Mouse (Mus musculus) brain, embryonic 18.5 days (tissue): ENCODE measurements around the gene Hip1r.

ENCODE experiments used
- DNase-seq: peaks from one replicate; pipeline ENCODE4 v3.0.0-alpha.2; 2012; ENCODE audit warnings: low read depth, low spot score

Gene Hip1r

DNA sequence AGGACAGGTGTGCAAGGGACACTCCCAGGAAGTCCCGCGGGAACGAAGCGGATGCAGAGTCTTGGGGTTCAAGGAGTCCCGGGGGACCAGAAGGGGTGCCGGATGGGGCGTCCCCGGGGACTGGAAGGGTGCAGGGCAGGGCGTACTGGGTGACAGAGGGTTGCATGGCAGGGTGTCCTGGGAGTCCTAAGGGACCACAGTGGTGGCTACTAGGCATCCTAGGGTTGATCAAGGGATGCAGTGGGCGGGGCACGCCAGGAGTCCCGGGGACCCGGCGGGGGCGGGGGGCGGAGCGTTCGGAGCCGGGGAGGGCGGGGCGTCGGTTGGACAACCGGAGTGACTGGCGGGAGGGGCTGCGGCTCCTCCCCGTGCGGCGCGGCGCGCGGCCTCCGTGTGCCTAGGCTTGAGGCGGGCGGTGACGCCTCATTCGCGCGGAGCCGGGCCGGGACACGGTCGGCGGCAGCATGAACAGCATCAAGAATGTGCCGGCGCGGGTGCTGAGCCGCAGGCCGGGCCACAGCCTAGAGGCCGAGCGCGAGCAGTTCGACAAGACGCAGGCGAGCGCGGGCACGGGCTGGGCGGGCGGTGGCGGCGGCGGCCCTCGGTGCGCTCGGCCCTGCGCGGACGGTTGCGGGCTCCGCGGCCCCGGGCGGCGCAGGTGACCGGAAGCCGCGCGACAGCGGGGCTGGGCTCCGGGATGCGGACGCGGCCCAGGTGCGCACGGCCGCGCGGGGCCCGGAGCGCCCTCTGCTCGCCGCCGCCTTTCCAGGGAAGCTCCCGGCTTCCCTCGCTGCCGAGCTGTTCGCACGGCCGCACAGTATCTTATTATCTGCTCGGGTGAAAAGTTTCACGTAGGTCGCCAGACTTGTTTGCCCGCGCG is at the start of gene Hip1r:
Hip1r (plus strand) TSS at position 330 of the 880 bp plus-strand sequence.
- DNase-seq: no peak

DNA sequence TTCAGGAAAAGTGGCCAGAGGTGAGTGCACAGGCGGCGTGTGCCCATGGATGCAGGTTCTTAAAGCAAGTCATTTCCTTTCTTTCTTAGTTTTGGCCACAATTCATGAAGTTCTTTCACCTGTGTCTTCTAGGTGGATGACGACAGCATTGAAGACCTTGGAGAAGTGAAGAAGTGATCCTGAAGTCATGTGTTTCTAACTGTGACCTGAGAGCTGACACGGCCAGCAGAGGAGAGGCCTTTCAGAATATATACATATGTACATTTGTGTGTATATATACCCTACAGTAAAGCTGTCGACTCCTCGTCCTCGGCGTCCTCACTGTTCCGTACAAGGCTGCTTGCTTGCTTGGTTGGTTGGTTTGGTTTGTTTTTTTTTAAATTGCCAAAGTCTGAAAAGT is 46.3 kb upstream of the Hip1r start, which contains the start of gene Gm43518:
Gm43518 (plus strand) TSS at position 301 of the 400 bp plus-strand sequence.
- no peak for DNase-seq

DNA sequence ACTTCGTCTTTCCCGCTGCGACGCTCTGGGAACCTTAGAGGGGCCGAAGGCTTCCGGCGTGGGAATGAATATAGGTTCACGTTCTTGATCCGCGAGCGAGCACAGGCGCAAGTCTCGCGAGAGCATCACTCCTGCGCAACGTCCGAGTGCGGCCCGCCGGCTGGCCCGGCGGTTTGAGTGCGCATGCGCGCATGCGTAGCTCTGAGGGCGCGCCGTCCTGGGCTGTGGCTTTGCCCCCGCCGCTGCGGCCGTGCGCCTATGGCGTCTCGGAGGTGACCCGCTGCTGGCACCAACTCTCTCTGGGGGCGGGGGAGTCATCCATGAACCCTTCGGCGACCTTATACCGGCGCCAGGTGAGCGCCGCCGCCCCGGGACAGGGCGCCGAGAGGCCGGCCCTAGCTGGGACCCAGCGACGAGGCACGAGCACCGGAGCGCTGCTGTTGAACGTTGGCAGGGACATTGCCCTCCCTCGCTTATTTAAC is 42.9 kb upstream of the Hip1r start, which contains the start of gene Ccdc62:
Ccdc62 (plus strand) TSS at position 172 of the 482 bp plus-strand sequence.
- peak; percentile 84 for DNase-seq

DNA sequence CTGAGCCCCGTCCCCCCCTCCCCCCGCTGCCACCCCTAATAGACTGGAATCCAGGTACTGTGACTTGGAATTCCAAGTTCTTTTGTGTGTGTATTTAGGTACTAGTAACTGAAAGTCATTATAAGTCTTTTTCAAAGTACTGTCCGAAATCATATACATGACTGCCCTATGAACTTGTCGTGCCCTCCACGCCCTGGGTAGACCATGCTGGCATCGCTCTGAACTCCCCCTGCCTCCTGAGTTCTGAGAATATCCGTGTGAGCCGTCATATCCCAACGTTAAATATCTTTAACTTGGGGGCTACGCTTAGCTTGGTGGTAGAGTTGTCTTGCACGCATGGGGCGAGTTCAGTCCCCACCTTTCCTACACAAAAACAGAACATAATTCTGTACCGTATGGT is 42.3 kb upstream of the Hip1r start:
- no peak for DNase-seq

DNA sequence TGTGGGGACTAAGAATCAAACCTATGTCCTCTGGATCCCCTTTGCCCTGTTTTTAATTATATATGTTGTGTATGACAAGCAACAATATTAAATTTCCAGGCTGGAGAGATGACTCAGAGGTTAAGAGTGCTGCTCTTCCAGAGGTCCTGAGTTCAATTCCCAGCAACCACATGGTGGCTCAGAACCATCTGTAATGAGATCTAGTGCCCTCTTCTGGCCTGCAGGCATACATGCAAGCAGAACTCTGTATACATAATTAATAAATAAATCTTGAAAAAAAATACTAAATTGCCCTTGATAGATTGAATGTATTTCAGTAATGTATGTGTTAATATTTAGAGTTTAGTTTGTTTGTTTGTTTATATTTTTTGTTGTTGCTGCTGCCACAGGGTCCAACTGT is 40.5 kb upstream of the Hip1r start:
- DNase-seq: no peak

DNA sequence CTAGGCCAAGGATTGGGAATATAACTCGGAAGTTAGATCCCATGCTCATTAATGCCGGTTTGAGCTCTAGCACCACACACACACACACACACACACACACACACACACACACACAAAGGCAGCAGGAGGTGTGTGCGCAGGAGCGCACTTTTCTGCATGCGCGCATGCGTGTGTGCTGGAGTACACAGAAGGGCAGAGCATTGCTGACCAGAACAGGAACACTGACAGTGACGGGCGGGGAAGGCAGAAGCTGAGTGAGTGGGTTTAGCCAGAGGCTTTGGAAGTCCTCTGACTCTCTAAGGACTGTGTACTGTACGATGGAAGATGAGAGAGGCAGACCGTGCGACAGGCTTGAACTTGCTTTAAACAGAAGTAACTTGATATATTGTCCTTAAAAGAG is 39.9 kb upstream of the Hip1r start:
- no peak for DNase-seq

DNA sequence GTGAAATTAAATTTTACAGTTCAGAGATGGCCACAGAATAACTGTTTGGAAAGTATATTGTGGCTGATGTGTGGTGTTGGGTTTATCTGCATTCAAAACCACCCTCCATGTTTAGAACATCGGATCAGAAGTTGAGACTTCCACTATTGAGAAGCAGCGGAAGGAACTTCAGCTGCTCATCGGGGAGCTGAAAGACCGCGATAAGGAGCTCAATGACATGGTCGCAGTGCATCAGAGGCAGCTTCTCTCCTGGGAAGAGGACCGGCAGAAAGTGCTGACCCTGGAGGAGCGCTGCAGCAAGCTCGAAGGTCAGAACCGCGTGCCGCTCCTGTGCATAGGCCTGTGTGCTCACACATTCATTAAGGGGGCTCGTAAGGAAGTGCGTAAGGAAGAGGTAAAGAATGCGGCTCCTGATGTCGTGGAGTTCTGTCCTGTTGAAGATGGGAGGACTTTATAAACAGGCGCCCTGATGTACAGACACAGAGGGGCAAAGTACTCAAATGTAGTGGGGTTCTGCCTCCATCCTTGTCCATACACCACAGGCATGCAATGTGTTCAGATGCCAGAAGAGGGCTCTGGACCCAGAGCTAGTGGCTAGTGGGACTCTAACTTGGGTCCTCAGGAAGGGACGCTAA is 39.4 kb upstream of the Hip1r start:
- no peak for DNase-seq

DNA sequence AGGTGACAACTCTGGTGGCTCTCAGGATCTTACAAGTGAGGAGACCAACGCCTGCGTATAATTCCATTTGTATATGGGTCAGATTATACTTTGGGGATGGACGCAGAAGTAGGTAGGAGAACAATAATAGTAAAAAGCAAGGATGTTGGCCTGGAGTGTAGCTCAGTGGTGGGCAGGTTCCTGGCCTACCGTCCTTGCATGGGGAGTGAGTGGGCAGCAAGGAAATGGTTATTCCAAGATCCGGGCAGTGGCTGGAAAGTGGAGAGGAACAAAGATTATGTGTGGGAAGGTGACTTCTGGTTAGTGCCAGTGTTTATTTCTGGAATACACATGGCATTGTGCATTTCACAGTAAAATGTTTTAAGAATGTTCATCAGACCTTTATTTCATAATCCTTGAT is 37.5 kb upstream of the Hip1r start:
- no peak for DNase-seq

DNA sequence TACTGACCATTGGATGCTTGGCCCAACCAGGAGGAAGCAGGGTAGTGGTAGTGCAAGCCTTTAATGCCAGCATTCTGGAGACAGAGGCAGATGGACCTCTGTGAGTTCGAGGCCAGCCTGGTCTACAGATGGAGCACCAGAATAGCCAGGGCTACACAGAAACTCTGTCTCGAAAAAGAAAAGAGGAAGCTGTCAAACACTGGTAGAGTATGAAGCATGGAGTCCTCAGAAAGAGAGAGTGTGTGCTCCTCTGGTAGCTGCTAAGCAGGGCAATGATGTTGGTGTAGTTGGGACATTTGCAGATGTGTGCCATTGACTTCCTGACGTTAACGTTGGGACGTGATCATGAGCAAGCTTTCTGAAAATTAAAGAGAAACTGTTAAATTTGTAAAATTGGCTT is 34.9 kb upstream of the Hip1r start:
- no peak for DNase-seq

DNA sequence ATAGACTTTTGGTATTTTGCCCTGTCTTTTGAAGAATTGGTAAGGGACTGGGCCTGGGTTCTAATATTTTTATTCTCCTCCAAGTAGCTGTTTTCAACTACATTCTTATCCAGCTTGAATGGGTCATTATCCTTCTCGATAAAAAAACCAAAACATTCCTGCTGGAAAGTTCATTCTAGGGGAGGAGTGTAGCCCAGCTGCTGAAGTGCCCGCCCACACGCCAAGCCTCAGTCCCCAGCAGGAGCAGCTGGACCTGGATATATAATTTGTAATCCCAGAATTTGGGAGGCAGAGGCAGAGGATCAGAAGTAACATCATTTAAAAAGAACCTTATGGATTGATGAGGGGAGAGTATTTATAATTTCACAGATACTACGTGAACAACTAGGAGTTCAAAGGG is 26.9 kb upstream of the Hip1r start:
- no peak for DNase-seq

DNA sequence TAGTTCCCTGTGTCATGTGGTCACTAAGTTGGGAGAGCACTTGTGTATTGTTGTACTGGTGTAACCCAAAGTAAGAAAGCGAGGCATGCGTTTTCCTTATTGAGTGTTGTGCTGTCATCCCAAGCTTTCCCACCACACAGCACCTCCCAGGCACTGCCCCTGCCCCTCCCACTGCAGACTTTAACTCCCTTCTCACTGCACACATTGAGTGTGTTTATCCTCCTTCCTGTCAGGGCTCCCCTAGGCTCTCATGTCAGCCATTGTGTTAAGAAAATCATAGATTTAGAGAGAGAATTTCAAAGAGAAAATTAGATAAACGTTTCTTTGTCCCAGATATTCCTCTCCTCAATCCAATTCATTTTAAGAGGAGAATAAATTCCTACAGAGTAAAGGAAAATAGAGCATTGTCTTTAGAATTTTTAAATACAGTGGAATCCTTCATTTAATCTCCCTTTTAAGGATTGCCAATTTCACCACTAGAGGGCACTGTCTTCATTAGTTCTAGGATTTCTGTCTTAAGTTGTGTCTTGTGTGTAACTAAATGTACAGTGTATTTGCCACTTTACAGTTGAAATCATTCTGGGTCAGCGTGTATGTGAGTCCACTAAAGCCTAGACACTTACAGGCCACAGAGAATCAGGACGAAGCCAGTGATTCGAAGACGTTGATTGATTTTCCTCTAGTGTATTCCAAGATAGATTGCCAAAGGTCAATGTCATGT is 26.2 kb upstream of the Hip1r start:
- no peak for DNase-seq

DNA sequence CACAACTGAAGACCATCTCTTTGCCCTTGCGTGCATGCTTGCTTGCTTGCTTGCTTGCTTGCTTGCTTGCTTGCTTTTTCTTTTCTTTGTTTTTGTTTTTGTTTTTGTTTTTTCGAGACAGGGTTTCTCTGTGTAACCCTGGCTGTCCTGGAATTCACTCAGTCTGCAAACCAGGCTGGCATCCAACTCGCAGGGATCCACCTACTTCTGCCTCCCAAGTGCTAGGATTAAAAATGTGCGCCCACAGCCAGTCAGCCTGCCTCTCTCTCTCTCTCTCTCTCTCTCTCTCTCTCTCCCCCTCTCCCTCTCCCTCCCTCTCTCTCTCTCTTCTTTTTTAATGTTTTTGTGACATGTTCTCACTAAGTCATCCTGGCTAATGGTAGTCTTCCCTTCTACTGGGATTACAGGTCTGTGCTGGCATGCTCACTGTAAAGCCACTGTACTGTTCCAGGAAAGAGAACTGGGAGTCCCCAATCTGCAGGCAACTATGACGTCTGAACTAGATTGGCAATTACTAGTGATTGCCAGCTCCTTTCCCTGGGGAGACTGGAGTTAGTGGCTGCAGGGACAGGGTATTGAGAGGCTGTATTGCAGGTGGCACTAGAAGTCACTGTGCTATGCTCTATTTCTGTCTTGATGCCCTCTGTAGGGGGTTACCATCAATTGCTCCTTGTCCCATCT is 20.9 kb upstream of the Hip1r start:
- no peak for DNase-seq

DNA sequence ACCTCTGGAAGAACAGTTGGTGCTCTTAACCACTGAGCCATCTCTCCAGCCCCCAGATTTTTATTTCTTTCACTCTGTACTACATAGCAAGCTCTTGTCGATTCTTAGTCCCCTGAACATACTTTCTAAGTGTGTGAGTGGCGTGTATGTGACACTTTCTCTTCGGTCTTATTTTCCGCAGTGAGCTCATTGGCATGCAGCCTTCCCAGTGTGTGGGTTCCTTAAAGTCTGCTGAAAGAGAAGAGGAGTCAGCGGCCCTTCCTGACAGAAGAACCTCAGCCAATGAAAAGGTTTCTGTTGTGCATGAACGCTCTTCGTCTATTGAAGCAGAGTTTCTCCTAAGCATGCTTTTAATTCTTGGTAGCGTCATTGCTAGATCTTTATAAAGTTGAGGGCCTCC is 16.2 kb upstream of the Hip1r start:
- no peak for DNase-seq

DNA sequence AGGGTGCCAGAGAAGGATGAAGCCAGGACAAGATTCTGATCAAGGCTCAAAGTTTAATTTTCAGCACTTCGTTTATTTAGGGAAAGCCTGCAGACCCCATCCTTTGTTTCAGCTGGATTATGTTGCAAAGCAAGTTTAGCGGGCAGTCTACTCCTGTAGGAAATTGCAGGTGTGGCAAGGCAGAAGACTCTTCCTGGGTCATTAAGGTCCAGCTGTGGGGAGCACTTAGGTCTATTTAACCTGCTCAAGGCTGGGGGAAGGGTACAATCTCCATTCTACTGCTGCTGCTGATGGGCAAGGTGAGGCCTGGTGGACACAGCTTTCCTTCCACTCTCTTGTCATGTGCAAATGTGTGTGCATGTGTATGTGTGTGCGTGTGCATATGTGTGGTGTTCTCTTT is 14.4 kb upstream of the Hip1r start:
- DNase-seq: no peak

DNA sequence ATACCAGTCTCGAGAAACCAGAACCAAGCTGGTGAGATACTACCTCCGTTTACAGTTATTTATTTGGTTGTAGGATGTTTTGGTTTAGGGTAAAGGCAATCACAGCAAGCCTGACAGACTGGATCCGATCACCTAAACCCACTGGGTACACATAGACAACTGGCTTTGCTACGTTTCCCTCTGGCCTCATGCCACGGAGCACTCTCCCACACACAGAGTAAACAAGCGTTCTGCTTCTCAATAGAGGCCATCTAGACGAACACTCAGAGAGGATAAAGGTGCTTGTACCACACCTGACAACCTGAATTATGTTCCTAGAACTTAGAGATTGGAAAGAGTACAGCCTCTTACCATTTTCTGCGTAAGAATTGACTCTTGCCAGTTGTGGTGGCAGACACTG is 13.3 kb upstream of the Hip1r start:
- no peak for DNase-seq

DNA sequence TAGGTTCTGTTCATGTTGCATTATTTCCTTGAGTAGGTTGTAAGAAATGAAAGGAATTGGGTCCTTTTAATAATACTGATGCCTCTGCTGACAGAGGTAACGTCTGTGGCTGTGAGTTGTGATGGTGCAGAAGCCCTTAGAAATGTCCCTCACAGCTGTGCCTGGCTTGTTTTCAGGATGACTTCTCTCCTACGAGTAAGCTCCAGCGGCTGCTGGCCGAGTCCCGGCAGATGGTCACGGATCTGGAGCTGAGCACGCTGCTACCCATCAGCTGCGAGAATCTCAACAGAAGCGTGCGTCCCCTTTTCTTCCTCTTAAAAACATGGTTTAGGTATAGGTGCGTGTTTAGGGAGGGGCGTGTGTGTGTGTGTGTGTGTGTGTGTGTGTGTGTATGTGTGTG is 12.4 kb upstream of the Hip1r start:
- no peak for DNase-seq

DNA sequence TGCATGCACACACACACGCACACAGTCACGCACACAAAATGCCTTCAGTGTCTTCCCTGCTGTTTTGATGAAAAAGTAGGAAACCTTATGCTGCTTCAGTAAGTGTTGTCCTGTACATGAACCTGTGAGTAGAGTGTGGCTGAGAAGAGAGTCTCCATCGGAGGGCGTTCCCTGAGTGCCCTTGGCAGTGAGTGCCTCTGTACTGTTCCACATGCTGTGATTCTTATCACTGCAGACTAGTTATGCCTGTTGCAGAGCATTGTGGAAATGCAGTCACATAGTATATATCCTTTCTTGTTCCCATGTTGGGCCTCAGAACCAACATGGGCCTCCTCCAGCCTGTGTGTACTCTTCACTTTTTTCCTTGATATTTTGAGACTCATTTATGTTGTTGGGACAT is 9.2 kb upstream of the Hip1r start:
- DNase-seq: no peak

DNA sequence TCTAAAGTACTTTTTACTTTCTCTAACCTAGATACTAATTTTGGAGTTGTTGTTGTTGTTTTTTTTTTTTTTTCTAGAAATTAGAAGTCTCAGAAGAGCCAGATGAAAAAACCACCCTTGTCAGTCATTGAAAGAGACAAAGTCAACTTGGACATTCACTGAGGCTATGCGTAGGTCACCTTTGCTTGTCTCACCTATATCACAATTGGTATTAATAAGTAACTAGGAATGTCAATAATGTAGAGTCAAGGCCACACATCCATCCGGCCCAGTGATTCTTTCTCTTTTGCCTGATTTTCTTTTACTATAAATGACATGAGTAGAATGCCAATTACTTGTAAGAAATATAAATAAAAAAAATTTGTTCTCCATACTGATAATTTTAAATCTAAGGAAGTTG is 6.7 kb upstream of the Hip1r start:
- no peak for DNase-seq

DNA sequence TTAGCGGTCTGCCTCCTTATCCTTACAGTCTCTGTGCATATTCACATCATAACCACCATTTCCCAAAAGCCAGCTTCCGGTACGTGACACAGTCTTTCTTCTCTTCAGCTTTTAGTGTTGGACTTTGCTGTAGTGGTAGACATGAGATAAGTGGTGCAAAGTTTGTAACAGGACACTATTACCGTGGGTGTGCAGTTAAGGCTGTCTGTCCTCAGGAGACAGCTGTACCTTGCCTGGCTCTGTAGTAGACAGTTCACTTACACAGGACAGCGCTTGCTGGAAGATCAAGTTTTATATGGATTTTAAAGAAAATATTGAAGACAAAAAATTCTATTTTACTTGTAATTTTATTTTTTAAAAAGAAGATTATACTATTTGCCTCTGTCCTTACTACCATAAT is 5.0 kb upstream of the Hip1r start:
- DNase-seq: no peak

DNA sequence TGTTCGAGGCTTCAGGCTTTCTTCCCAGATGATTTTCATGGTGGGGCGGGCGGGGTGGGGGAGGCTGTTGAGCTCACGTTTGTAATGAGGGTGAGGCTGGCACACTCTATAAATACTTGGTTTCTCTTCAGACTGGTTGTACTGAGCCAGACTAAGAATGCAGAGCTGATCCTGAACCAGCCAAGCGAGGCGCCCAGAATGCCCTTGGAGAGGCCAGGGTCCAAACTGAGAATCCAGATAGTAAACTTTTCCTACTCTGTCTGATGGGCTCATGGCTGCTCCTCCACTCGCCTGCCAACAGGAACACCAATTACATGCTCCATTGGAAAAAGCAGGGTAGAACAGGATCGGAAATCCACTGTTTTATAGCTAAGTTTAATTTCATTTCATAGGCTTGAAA is 4.2 kb upstream of the Hip1r start:
- DNase-seq: no peak

DNA sequence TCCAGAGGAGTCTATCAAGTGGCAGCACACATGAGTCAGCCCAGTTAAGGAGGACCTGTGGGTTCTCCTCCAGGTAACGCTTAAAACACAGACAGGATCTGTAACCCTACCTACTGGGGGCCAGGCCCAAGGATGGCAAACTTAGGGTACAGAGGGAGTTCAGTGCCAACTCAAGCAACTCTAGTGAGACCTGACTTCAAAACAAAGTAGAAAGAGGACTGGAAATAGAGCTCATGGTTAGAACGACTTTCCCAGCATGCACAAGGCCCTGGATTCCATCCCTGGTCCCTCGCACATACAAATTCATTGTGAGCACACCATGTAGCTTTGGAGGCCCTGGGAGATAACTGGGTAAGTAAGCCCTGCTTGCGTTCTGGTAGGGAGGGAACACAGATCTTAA is 2.9 kb upstream of the Hip1r start:
- no peak for DNase-seq

DNA sequence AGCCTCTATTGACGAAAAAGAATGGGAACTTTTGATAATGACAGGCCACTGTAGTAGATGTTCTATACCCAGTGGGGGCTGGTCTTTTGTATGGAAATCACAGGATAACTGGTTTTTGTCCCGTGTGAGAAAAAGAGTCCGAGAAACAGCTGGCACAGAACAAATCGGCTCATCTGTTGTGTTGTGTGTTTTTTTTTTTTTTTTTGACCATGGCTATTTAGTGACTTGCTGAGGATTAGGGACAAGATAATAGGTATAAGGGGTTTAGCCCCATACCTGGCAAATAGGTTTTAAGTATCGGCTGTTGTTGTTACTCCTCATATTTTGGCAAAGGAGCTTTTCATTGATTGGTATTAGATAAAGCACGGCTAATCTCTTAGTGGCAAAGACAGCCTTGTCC is 975 bp upstream of the Hip1r start:
- DNase-seq: no peak
